Mouse (Mus musculus) right cerebral cortex, postnatal 14 days (tissue): Measurements from ENCODE around the gene Pih1d1.
A peak's percentile ranks its signal among the peaks of the same experiment; 100 is the strongest.
"Not testable (repeated sequence)": the region's sequence is repeated elsewhere in the genome, so short reads cannot be mapped to it uniquely, and the experiment has no call there.

Source experiments
- DNase-seq: peaks from one replicate; pipeline ENCODE4 v3.0.0; 2022

Pih1d1 gene

DNA sequence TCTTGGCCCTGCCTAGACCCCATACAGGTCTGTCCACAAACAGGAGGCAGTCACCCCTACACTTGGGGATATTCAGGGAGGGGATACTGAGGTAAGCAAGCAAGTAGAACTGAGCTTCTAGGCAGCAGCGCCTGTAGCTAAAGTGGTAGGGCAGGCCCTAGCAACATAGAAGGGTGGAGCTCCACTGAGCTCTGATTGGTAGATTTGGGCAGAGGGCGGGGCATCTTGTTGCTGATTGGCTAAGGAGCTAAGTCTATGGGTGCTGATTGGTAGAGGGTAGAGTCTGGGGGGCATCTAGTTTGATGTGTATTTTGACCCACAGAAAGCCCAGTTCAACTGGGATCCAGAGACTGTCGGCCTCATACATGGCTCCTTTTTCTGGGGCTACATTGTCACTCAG, 15.4 kb downstream of the Pih1d1 start:
- peak; percentile 53 for DNase-seq

- DNase-seq: peak; percentile 57
Observed at GRCm38 (mm10) chr7:45172974-45173373, 18.9 kb downstream of the Pih1d1 start.

GRCm38 (mm10) chr7:45173772-45174171, 19.7 kb downstream of the Pih1d1 start:
- not testable (repeated sequence) for DNase-seq

GRCm38 (mm10) chr7:45174567-45175280, 20.6 kb downstream of the Pih1d1 start:
- no peak for DNase-seq

- DNase-seq: no peak
Observed at GRCm38 (mm10) chr7:45175398-45175797, 21.3 kb downstream of the Pih1d1 start.

DNA sequence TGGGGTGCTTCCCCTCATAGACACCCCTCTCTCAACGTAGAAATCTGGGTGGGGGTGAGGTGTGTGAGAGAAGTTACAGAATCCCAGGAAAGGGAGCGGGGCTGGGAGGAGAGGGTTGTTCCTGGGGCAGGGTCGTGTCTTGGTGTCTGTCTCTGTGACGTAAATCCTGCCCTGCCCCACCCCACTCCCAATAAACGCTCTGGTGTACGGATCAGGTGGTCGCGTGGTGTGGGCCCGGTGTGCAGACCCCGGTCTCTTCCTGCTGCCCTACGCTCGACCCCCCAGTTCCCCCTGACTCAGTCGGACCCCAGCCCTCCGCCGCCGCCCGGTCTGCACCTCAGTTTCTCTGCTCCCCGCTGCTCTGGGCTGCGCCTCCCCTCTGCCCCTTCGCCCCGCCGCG, 21.8 kb downstream of the Pih1d1 start:
- no peak for DNase-seq

- DNase-seq: peak; percentile 54
Observed at GRCm38 (mm10) chr7:45176356-45176755, 22.3 kb downstream of the Pih1d1 start.

GRCm38 (mm10) chr7:45178550-45178949, 24.4 kb downstream of the Pih1d1 start:
- no peak for DNase-seq

DNA sequence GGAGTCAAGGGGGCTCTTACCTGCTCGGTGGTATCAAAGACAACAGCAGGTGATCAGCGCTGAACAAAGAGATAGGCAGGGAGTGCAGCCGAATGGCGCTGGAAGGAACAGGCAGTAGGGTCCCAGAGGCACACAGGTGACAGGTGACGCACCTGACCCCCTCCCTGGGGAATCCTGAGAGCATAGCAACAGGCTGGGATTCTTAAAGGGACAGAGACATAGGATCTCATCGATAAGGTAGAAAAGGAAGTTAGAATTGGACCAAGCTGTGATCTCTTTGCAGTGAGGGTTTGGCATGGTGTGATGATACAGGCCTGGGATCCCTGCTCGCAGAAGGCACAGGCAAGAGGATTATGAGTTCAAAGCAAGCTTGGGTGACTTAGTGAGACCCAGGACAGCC, 25.4 kb downstream of the Pih1d1 start, which contains the start of gene Gfy:
TSS of gene Gfy (minus strand) at position 101 of the 400 bp plus-strand sequence.
- no peak for DNase-seq

DNA sequence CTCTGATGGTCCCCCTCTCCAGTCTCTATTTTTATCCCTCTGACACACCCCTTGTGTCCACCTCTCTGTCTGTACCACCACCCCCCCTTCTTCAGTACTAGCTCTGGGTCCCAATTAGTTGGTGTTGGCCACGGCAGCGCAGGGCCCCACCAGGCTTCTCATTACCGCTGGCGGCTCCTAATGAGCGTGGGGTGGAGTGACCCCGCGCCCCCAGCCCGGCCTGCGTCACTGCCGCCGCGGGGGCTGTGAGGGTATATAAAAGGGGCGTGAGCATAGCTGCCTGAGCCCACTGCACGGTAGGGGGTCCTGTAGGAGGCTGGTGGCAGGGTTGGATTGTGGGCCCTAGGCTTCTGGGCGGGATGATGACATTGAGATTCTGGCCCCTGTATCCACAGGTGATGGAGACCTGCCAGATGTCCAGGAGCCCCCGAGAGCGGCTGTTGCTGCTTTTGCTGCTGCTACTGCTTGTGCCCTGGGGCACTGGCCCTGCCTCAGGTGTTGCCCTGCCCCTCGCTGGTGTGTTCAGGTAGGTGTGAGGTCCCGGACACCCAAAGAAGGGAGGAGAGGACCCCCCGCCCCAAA, 26.9 kb downstream of the Pih1d1 start, which contains the start of gene Pth2:
TSS of gene Pth2 (plus strand) at position 100 of the 582 bp plus-strand sequence.
- no peak for DNase-seq

GRCm38 (mm10) chr7:45181540-45181939, 27.4 kb downstream of the Pih1d1 start:
- no peak for DNase-seq

DNA sequence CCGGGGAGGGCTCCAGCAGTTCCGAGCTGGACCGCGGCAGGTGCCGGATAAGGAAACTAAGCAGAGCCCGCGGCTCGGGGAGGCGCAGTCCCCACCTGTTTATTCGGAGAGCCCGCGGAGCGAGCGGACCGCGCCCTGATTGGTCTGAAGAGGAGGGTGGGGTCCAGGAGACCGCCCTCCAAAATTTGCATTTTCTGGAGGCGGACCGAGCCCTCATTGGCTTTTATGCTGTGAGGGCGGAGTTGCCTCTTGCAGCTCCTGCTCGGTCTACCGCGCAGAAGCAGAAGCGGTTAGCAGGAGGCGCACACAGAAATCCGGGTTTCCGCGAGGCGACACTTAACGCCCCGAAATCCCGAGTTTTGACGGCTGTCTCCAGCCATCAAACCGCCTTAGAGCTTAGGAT, 28.1 kb downstream of the Pih1d1 start:
- peak; percentile 80 for DNase-seq

DNA sequence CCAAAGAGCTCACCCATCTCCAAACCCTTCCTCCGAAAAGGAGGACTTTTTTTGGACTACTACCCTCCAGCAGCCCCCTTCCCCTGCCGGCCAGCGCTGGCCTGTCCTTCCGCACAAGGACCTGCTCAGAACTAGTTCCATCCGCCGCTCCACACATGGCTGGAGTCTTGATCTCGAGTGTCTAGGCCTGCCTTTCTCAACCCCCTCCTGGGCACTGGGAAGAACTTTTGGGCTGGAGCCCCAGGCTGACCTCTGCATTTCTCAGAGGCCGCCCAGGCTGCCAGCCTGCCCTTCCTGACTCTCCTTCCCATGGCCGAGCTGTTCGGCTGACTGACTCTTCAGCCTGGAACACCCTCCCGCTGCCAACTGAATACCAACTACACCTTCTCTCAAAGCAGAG, 28.5 kb downstream of the Pih1d1 start:
- DNase-seq: no peak

GRCm38 (mm10) chr7:45183672-45184071, 29.6 kb downstream of the Pih1d1 start:
- no peak for DNase-seq

GRCm38 (mm10) chr7:45185921-45186320, 31.8 kb downstream of the Pih1d1 start:
- no peak for DNase-seq

- DNase-seq: no peak
Observed at GRCm38 (mm10) chr7:45189600-45189999, 35.5 kb downstream of the Pih1d1 start.

DNA sequence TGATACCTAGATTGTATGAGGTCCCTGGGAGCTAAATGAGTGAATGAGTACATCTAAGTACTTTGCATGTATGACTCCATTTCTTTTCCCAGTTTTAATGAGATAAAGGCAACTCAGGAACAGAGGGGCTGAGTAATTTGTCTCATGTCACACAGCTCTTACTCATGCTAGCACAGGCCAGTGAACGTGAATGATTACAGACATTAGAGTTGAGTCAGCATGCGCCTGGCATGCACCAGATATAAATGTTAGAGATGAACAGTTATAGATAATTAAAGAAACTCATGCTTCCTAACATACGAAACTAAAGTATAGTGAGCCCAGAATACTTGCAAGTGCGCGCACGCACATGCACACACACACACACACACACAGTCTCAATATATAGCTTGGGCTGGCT, 36.1 kb downstream of the Pih1d1 start:
- no peak for DNase-seq

GRCm38 (mm10) chr7:45191161-45191560, 37.1 kb downstream of the Pih1d1 start:
- no peak for DNase-seq

- no peak for DNase-seq
Observed at GRCm38 (mm10) chr7:45191803-45192363, 37.8 kb downstream of the Pih1d1 start.

GRCm38 (mm10) chr7:45192585-45193310, 38.6 kb downstream of the Pih1d1 start:
- no peak for DNase-seq

DNA sequence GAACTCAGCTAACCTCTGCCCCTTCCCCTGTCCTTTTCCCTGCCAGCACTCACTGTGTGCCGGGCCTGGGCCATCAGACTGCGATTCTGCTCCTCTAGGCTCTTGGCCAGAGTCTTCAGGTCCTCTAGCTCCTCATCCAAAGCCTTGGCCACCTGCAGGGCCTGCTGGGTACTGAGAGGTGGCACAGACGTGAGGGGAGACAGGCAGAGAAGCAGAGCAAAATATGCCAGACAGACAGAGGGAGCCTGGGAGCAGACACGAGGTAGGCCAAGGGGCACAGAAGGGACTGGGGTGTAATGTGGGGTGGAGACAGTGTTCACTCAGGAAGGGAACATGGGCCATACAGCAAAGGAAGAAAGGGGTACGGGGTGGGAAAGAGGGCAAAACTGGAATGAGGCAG, 39.3 kb downstream of the Pih1d1 start:
- DNase-seq: no peak

- no peak for DNase-seq
Observed at GRCm38 (mm10) chr7:45193871-45194785, 40.0 kb downstream of the Pih1d1 start.
